Mouse (Mus musculus) E14TG2a.4 (cell line): ENCODE measurements at regions not wholly inside any gene's neighbourhood (a gene's known extent, or its start where the extent isn't known, plus 50 kb on each side); places are given as distances from the start of the nearest gene placed in this dataset.

ENCODE experiments used
- CTCF ChIP-seq: conservative IDR thresholded peaks from 2 replicates; pipeline ENCODE4 v1.5.1; 2014; ENCODE audit warnings: low read length
- POU5F1 ChIP-seq: IDR thresholded peaks from 2 replicates; pipeline ENCODE4 v1.6.1; 2014; ENCODE audit warnings: low read length, borderline replicate concordance

DNA sequence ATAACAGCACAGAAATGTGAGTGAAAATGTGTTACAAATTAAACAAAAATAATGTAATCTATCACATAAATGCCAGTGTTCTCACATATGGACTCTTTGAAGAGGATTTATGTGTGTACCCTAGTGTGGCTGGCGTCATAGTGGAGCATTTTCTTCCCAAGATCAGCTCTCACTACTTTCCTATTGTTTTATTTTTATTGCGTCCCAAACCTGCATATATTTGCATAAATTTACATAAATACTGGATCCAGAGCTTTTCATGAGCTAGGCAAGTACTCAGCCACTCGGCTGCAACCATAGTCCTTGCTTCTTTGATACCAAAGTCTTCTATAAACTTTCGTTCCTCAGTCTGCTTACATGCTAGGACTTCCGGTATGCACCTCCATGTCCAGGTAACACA is 261.1 kb upstream of the Adcy2 start:
- TF ChIP-seq CTCF (no peak), POU5F1 (no peak)
